Mouse (Mus musculus): ENCODE data around the gene Cd55b. TPM values are rescaled to one million over a fixed set of nuclear protein-coding genes. Genes with fewer than 3 reads are reported as not detected.

The Cd55b gene
- polyA plus RNA-seq, 1 experiment, result not detected

DNA sequence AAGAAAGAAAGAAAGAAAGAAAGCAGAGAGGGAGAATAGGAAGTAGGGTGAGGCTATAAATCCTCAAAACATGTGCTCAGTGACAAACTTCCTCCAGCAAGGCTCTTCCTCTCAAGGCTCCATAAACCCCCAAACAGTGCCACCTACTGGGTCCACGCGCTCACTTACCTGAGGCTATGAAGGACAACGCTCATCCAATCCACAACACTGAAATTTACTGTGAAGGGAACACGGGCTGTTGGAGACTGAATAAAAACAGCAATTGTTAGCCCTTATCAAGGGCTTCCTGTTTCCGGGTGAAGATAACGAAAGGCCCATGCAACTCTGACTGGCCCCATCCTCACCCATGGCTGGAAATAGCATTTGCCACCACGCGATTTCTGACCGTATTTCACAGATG, 80.4 kb downstream of the Cd55b start:
- no peaks in the 10 kb centered on the region for H3K36me3 ChIP-seq (ENCODE audit: control insufficient read depth, insufficient read depth, low read length)
- H3K4me1 ChIP-seq (replicated peaks; ENCODE audit: control insufficient read depth, insufficient read depth, low read length), result no peaks in the 10 kb centered on the region
- no peak overlapping the region for H3K4me3 ChIP-seq (ENCODE audit: control insufficient read depth, insufficient read depth, low read length)
- no peak for DNase-seq
- no peaks in the 10 kb centered on the region for H3K27me3 ChIP-seq (ENCODE audit: control insufficient read depth, insufficient read depth, low read length)
- H3K27ac ChIP-seq (ENCODE audit: control insufficient read depth, insufficient read depth, low read length), result no peak overlapping the region
- 75% methylated on average over 9 of the region's 9 CpGs for WGBS
- TF ChIP-seq POLR2A (IDR thresholded peaks at IDR 0.05; ENCODE audit: control insufficient read depth, extremely low read depth, insufficient read depth, low read length, poor library complexity) (no peak), CTCF (IDR thresholded peaks at IDR 0.05; ENCODE audit: borderline replicate concordance, control insufficient read depth, extremely low read depth, insufficient read depth, low read length, poor library complexity) (no peak)

Other genes starting within 250 kb of the Cd55b start
- 3.4 and 3.6 TPM in 2 replicates for gene Cd55, start 39.7 kb upstream of the Cd55b start, polyA plus RNA-seq (2012; rRNA removed)
- gene Zp3r, start 206.6 kb upstream of the Cd55b start, polyA plus RNA-seq (2012; rRNA removed), result not detected in 2 replicates
- gene C4bp, start 238.6 kb upstream of the Cd55b start, polyA plus RNA-seq (2012; rRNA removed), result 0.19 and 0.77 TPM in 2 replicates

Data from thymus, adult 2 months (tissue).